Mouse (Mus musculus): ENCODE data around the gene Zbtb11.
"Not testable (repeated sequence)": the region's sequence is repeated elsewhere in the genome, so short reads cannot be mapped to it uniquely, and the experiment has no call there.

Zbtb11 gene

DNA sequence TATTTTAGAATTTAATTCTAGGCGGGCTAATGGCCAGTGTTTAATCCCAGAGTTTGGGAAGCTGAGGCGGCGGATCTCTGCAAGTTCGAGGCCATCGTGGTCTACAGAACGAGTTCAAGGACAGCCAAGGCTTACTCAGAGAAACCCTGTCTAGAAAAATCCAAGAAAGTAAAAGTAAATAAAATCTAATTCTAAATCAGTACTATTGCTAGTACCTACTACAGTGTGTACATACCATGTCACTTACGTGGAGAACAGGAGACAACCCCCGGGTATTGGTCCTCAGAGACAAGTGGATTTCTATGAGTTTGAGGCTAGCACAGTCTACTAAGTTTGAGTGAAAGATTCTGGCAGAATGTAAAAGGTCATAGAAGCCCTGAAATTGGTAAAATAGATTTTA lies 64.4 kb downstream of the Zbtb11 start:
- no peak for DNase-seq (ENCODE audit: low spot score)

DNA sequence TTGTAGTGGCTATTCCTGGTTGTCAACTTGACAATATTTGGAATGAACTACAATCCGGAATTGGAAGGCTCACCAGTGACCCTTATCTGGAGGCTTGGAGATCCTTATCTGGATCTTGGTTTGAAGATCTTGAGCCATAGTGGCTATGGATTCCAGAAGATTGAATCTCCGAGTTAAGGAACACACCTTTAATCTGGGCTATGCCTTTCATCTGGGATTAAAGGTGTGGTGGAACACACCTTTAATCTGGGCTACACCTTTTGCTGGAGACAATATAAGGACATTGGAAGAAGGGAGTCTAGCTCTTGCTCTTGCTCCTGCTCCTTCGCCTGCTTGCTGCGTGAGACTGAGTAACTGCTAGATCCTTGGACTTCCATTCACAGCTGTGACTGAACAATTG lies 74.4 kb downstream of the Zbtb11 start, which contains the start of gene Senp7:
Gene Senp7 (plus strand): TSS at position 301 of the 400 bp plus-strand sequence.
- DNase-seq (ENCODE audit: low spot score), result not testable (repeated sequence)

DNA sequence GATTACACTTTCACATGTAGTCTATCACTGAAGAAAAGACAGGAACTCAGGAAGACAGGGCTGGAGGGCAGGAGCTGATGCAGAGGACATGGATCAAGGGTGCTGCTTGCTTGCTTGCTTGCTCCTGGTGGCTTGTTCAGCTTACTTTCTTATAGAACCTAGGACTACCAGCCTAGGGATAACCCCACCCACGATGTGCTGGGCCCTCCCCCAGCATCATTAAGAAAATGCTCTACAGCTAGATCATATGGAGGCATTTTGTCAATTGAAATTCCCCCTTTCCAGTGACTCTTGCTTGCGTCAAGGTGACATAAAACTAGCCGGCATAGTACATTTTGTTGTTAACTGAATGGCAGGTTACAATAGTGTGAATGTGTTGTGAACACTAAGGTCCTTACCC lies 82.2 kb downstream of the Zbtb11 start:
- no peak for DNase-seq (ENCODE audit: low spot score)

DNA sequence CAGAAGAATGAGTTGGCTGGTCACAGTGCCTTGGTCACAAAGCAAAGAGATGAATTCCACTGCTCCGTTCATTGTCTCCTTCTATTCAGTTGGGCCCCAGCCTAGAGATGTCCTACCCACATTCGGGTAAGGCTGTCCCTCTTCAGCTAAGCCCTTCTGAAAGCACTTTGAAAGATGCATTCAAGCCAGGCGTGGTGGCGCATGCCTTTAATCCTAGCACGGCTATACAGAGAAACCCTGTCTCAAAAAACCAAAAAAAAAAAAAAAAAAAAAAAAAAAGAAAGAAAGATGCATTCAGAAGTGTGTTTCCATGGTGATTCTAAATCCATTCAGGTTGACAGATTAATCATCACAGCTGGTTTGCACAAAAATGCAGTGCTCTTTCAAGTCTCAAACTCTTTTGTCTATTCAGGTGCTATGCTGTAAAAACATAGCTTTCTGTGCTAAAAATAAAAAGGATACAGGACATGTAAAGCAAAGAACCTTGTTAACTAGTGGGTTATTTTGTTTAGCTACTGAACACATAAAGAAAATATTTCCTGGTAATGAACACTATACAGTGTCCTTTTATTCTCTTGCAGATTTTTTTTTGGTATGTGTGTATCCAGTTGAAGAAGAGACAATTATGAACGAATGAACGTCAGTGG lies 83.4 kb downstream of the Zbtb11 start:
- no peak for DNase-seq (ENCODE audit: low spot score)

DNA sequence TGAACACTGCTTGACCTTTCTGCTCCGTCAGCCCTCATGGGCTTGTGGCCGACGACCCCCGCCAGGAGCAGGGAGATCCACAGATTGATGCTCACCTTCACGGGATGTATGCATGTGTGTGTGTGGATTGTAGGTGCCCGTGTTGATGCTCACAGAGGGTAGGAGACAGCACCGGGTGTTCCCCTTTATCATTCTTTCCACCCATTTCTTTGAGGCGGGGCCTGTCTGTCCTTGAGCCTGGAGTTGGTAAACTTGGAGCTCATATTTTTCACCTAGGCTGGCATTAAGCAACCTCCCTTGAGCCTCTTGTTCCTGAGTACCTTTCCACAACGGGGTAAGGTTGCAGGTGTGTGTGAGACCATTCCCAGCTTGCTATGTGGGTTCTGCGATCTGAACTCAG lies 84.5 kb downstream of the Zbtb11 start:
- DNase-seq (ENCODE audit: low spot score), result no peak
